ENCODE assay signal across 24 mouse cellular contexts in genomic region chr6:113331721-113332120, GRCm38 (mm10).
"Had no signal": no experiment of that assay in that cellular context is flagged by ENCODE, and none has a peak within 500 bp of the region (broad histone marks: within the 10 kb centered on the region; RNA-seq: fewer than 3 reads in every experiment).

No protein-coding gene starts in this region.

- H3K4me3 ChIP-seq: heart, embryonic 13.5 days; heart, embryonic 15.5 days; hindbrain, embryonic 13.5 days; hindbrain, embryonic 15.5 days; kidney, embryonic 15.5 days; limb, embryonic 13.5 days; limb, embryonic 15.5 days; liver, embryonic 13.5 days had no signal

- H3K4me2 ChIP-seq: heart, embryonic 11.5 days; heart, embryonic 13.5 days; heart, embryonic 15.5 days; hindbrain, embryonic 13.5 days; hindbrain, embryonic 15.5 days; kidney, embryonic 15.5 days; limb, embryonic 13.5 days; limb, embryonic 15.5 days; liver, embryonic 13.5 days had no signal

- ATAC-seq: hindbrain, postnatal 0 days; intestine, embryonic 16.5 days had no signal

- DNase-seq: gastrocnemius, postnatal 14 days; gastrocnemius, postnatal 36 days; heart, adult 18-20 months; heart, postnatal 14 days; heart, postnatal 36 days; kidney, adult 11 months; kidney, adult 2 months; kidney, adult 9 months; kidney, postnatal 14 days; kidney, postnatal 36 days; layer of hippocampus, adult 9-11 months; layer of hippocampus, postnatal 36 days; left cerebral cortex, postnatal 4 days; liver, embryonic 13.5 days had no signal

- H3K27me3 ChIP-seq: heart, embryonic 13.5 days; heart, embryonic 15.5 days; hindbrain, embryonic 13.5 days; hindbrain, embryonic 15.5 days; kidney, embryonic 15.5 days; limb, embryonic 13.5 days; limb, embryonic 15.5 days; liver, embryonic 13.5 days had no signal

- H3K27ac ChIP-seq: heart, embryonic 15.5 days; hindbrain, embryonic 15.5 days; hindbrain, postnatal 0 days; limb, embryonic 13.5 days; limb, embryonic 15.5 days; liver, embryonic 13.5 days had no signal

- H3K9me3 ChIP-seq: heart, embryonic 13.5 days; heart, embryonic 15.5 days; hindbrain, embryonic 13.5 days; hindbrain, embryonic 15.5 days; kidney, embryonic 15.5 days; limb, embryonic 13.5 days; limb, embryonic 15.5 days; liver, embryonic 13.5 days had no signal

- H3K9ac ChIP-seq: heart, embryonic 13.5 days; heart, embryonic 15.5 days; hindbrain, embryonic 13.5 days; hindbrain, embryonic 15.5 days; kidney, embryonic 15.5 days; limb, embryonic 13.5 days; limb, embryonic 15.5 days; liver, embryonic 13.5 days had no signal
